Mouse (Mus musculus) brain, adult 2 months (tissue): ENCODE results near the gene Cdk9.

ENCODE experiments used
- DNase-seq: peaks from one replicate; pipeline ENCODE4 v3.0.0; 2011; ENCODE audit warnings: low read depth, low spot score

Cdk9 gene

GRCm38 (mm10) chr2:32708643-32709042 lies 4.2 kb downstream of the Cdk9 start:
- peak; percentile 72 for DNase-seq

- DNase-seq, result no peak
These were observed 5.9 kb downstream of the Cdk9 start for GRCm38 (mm10) chr2:32706971-32707370.

- DNase-seq, result no peak
These were observed 7.9 kb downstream of the Cdk9 start for GRCm38 (mm10) chr2:32705018-32705417.

GRCm38 (mm10) chr2:32704021-32704421 lies 8.9 kb downstream of the Cdk9 start, which contains the start of gene Fpgs:
Fpgs (minus strand) TSS chr2:32704145.
- no peak for DNase-seq

- DNase-seq, result no peak
These were observed 9.8 kb downstream of the Cdk9 start for GRCm38 (mm10) chr2:32703046-32703445.

GRCm38 (mm10) chr2:32700966-32701743 lies 11.7 kb downstream of the Cdk9 start:
- no peak for DNase-seq

- DNase-seq, result no peak
These were observed 13.2 kb downstream of the Cdk9 start for GRCm38 (mm10) chr2:32699680-32700079.

- DNase-seq, result no peak
These were observed 18.2 kb downstream of the Cdk9 start for GRCm38 (mm10) chr2:32694691-32695090.

GRCm38 (mm10) chr2:32693823-32694411 lies 19.0 kb downstream of the Cdk9 start:
- DNase-seq, result peak; percentile 99

GRCm38 (mm10) chr2:32693282-32693681 lies 19.6 kb downstream of the Cdk9 start:
- DNase-seq, result no peak

- no peak for DNase-seq
These were observed 20.4 kb downstream of the Cdk9 start for GRCm38 (mm10) chr2:32692496-32692895.

- DNase-seq, result no peak
These were observed 21.8 kb downstream of the Cdk9 start for GRCm38 (mm10) chr2:32691041-32691440.

GRCm38 (mm10) chr2:32689420-32689819 lies 23.5 kb downstream of the Cdk9 start:
- DNase-seq, result peak; percentile 97

GRCm38 (mm10) chr2:32687562-32687961 lies 25.3 kb downstream of the Cdk9 start:
- no peak for DNase-seq

GRCm38 (mm10) chr2:32686640-32687039 lies 26.2 kb downstream of the Cdk9 start:
- no peak for DNase-seq

GRCm38 (mm10) chr2:32685807-32686206 lies 27.1 kb downstream of the Cdk9 start:
- DNase-seq, result no peak

- no peak for DNase-seq
These were observed 28.0 kb downstream of the Cdk9 start for GRCm38 (mm10) chr2:32684681-32685428.

GRCm38 (mm10) chr2:32683701-32684100 lies 29.2 kb downstream of the Cdk9 start:
- DNase-seq, result no peak

- peak; percentile 19 for DNase-seq
These were observed 30.0 kb downstream of the Cdk9 start for GRCm38 (mm10) chr2:32682721-32683417.

GRCm38 (mm10) chr2:32681754-32682153 lies 31.1 kb downstream of the Cdk9 start:
- DNase-seq, result no peak

- no peak for DNase-seq
These were observed 31.8 kb downstream of the Cdk9 start for GRCm38 (mm10) chr2:32680961-32681650.
